Mouse (Mus musculus) megakaryocyte, embryonic 14.5 days (primary cell): ENCODE measurements around the gene Rpl27a.

Source experiments
- FLI1 ChIP-seq: IDR thresholded peaks from 2 replicates; pipeline ENCODE4 v1.6.1; 2012; ENCODE audit warnings: low read length, inconsistent platforms, mixed read lengths
- GATA1 ChIP-seq: IDR thresholded peaks from 3 replicates; pipeline ENCODE4 v1.6.1; 2012; ENCODE audit warnings: mixed read lengths, low read length, inconsistent platforms, borderline replicate concordance

DNA sequence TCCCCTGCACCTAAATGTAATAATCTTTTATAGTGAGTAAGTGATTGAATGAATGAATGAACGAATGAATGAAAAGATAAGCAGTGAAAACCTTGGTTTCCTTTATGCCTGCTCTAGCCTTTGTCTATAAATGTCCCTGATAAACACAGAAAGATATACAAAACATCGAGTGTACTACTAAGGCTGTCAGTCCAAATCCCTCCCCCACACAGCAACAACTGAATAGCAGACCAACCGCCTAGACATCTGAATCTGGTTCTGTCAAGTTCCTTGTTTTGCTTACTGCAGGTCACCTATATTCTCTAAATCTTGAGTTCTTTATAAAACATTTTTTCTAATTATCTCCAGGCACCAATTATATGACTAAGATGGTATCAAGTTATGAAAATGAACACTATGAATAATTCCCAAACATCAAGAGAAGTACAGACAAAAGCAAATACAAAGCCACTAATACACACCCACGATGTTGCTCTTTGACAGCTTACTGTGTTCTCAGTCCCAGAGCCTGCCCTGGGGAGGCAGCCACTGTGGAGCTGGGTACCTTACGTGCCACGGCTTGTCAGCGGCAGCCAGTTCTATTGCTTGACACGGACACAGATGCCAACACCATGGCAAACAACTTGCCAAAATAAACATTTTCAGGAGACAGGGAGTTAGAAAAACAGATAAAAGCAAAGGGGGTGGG, 42.7 kb downstream of the Rpl27a start:
- TF ChIP-seq GATA1 (no peak), FLI1 (no peak)
